Mouse (Mus musculus) layer of hippocampus, adult 2 months (tissue): ENCODE measurements at regions not wholly inside any gene's neighbourhood (a gene's known extent, or its start where the extent isn't known, plus 50 kb on each side); places are given as distances from the start of the nearest gene placed in this dataset.

Source experiments
- DNase-seq, 2 experiments: peaks; one replicate each; pipeline ENCODE4 v3.0.0; 2022; ENCODE audit warnings: low spot score in 2 of 2
- H3K27ac ChIP-seq: fragments of 200-600 bp; 2 replicates; pipeline ENCODE4 v1.8.1; 2022
- H3K4me3 ChIP-seq: fragments of 200-600 bp; 2 replicates; pipeline ENCODE4 v1.8.1; 2022; ENCODE audit warnings: mild to moderate bottlenecking
- CTCF ChIP-seq: fragments of 200-600 bp; conservative IDR thresholded peaks from 2 replicates; pipeline ENCODE4 v1.8.1; 2022; ENCODE audit warnings: antibody characterized with exemption, mild to moderate bottlenecking, moderate library complexity

DNA sequence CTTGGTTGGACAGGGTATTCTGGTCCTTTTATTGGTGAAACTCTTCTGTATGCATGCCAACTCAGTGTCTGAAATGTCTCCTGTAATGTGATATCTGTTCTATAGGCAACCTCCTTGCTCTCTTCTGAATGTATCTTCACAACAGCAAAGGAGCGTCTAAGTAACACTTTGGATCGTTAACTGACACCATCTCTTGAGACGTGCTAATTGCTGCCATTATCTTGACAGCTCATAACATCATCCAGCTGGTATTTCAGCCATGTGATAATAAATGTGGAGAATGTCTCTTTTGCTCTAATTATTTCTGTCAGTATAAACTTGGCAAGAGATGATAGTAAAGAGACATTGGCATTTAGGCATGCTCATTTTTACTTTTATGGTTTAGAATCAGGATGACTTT is 68.8 kb upstream of the Col8a1 start:
- Histone ChIP-seq H3K4me3 (no peak overlapping the region), H3K27ac (no peak overlapping the region)
- TF ChIP-seq CTCF = no peak
- no peak for DNase-seq

DNA sequence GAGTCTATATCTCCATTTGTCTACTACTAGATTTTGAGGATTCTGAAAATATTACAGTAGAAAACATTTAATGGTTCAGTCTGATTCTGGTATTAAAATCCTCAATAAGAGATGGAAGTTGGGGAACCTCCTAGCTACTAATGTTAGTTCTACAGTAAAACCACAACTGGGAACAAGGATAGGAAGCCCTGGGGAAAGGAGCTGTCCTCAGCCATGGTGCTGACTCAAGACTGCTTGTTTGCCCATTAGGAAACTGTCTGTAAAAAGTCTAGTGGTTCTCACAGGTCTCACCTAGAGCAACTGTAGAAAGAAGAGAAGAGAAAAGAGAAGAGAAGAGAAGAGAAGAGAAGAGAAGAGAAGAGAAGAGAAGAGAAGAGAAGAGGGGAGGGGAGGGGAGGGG is 90.9 kb upstream of the Col8a1 start:
- DNase-seq = no peak
- no peak overlapping the region for H3K27ac ChIP-seq
- no peak for TF ChIP-seq CTCF
- H3K4me3 ChIP-seq = no peak overlapping the region

- DNase-seq = no peak
- TF ChIP-seq CTCF = no peak
- Histone ChIP-seq H3K27ac (no peak overlapping the region), H3K4me3 (no peak overlapping the region)
These were observed 91.8 kb upstream of the Col8a1 start for GRCm38 (mm10) chr16:57846386-57846785.

DNA sequence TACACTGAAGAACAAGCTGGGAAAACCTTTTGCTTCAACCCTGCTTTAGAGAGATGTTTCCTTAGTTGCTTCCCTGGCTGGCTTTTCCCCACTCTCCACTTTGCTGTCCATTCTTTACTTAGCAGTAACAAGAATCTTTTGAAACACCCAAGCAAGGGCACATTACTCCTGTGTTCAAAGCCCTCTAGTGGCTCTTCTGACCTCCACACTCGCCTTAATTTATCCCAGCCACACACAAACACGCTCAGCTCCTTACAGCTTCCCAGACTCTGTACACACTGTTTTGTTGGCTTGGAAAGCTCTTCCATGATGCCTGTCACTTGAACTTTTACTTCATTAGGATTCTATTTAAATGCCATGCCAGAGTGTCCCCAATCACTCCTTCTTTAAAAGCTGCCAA is 97.3 kb upstream of the Col8a1 start:
- no peak for DNase-seq
- Histone ChIP-seq H3K27ac (no peak overlapping the region), H3K4me3 (no peak overlapping the region)
- TF ChIP-seq CTCF = peak; percentile 47

DNA sequence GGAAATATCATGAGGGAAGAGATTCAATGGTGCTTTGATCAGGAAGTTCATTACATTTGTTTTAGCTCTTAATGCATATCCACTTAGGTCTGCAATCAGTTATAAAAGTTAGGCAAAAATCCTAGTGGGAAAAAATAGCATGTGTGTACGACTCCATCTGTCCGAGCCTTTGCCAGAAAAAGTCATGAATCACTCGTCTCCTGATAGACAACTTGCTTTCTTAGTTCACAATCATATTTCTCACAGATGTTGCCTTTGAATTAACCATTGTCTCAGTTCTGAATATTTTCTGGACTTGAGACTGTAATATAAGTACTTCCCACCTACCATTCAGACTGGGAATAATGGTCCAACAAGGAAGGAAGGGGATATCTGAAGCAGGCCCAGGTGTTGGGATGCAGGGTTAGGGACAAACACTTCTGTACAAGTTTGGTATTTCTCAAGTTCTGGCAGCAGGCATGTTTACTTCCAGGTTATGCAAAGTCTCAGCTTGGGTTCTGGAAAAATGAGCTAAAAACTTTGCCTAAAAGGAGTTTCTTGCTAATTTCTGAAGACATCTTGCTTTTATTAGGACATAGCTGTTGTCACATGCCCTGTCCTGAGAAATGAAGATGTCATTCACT is 98.4 kb upstream of the Col8a1 start:
- Histone ChIP-seq H3K27ac (no peak overlapping the region), H3K4me3 (no peak overlapping the region)
- no peak for TF ChIP-seq CTCF
- DNase-seq = peak in 1 of 2 experiments; percentile 0

DNA sequence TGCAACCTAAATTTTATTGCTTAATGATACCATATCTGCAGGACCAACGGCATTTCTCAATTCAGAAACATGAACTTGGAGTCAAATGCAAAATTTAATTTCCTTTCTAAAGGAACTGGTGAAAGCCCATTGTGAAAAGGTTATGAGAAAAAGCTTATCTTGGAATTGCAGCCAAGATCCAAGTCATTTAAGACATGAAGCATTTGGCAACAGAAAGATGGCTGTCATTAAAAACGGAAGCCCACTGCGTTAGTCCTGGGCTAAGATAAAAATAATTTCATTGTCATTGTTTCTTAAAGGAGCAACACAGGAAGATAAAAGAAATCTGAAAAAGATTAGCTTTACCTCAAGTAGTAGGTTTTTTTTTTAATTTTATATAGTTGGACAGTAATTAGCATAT is 99.2 kb upstream of the Col8a1 start:
- Histone ChIP-seq H3K27ac (no peak overlapping the region), H3K4me3 (no peak overlapping the region)
- no peak for TF ChIP-seq CTCF
- DNase-seq = no peak

DNA sequence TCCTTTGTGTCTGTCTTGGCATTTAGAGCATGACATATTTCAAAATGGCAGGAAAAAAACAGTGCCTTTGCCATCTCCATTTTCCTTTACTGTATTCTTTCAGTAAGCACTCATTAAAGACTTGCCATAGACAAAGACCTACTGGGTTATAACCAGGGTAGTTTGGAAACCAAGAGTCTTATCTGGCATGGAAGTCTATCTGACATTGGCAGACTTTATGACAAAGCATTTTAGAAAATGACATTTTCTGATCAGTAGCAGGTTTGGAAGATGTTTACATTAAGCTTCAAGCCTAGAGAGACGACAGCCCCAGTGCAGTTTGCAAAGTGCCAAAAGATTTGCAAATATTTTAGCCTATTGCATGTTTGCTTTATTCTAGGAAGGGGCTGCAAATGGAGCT is 102.5 kb upstream of the Col8a1 start:
- H3K4me3 ChIP-seq = no peak overlapping the region
- no peak for TF ChIP-seq CTCF
- DNase-seq = no peak
- no peak overlapping the region for H3K27ac ChIP-seq

- Histone ChIP-seq H3K27ac (no peak overlapping the region), H3K4me3 (no peak overlapping the region)
- no peak for TF ChIP-seq CTCF
- no peak for DNase-seq
These were observed 103.7 kb upstream of the Col8a1 start for GRCm38 (mm10) chr16:57858151-57858764.

GRCm38 (mm10) chr16:57858765-57859201 is 104.2 kb upstream of the Col8a1 start:
- Histone ChIP-seq H3K4me3 (no peak overlapping the region), H3K27ac (no peak overlapping the region)
- TF ChIP-seq CTCF = no peak
- DNase-seq = peak; percentile 15 to 42

DNA sequence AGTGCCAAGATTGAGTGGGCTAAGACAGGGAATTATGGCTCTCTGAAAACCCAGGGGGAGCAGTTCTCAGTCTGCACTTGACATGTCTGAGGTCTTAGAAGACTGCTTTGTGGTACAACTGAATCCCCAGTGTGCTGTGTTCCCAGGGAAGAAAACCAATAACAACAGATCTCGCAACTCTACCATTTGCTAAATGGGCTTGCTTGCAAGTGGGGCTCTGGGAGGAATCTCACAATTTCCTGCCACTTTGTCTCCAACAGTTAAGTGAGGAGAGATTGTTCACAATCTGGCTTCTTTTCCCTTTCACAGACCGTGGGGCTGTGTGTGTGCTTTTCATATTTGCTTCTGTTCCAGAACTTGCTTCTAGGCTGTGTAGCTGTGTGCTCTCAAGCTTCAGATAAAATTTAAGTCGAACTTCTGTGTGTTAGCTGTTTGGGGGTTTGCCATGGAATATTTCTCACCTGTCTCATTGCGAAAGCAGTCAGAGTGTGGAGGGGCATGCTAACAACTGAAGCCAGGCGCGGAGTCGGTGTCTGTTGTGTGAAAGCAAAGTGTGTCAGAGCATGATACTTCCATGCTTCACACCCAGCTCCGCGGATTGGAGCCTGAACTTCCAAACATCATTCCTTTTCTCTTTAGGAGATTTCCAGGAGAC is 108.8 kb upstream of the Col8a1 start:
- no peak for TF ChIP-seq CTCF
- H3K4me3 ChIP-seq = no peak overlapping the region
- no peak for DNase-seq
- no peak overlapping the region for H3K27ac ChIP-seq

- no peak for DNase-seq
- no peak for TF ChIP-seq CTCF
- no peak overlapping the region for H3K4me3 ChIP-seq
- no peak overlapping the region for H3K27ac ChIP-seq
These were observed 122.3 kb upstream of the Col8a1 start for GRCm38 (mm10) chr16:57876857-57877256.

GRCm38 (mm10) chr16:57881575-57882094 is 127.1 kb upstream of the Col8a1 start:
- DNase-seq = no peak

GRCm38 (mm10) chr16:57888138-57888537 is 133.6 kb upstream of the Col8a1 start:
- no peak for TF ChIP-seq CTCF
- no peak overlapping the region for H3K27ac ChIP-seq
- no peak for DNase-seq
- no peak overlapping the region for H3K4me3 ChIP-seq

More at GRCm38 (mm10) chr16:57881575-57882094, 127.1 kb upstream of the Col8a1 start:
- Histone ChIP-seq H3K27ac (no peak overlapping the region), H3K4me3 (no peak overlapping the region)
- TF ChIP-seq CTCF = no peak
